Mouse (Mus musculus): ENCODE data around the gene Ppl.

GRCm38 (mm10) chr16:5159248-5159647 lies 27.0 kb upstream of the Ppl start:
- TF ChIP-seq POLR2A (IDR thresholded peaks at IDR 0.05; ENCODE audit: insufficient read length, low read depth) = no peak
- TF ChIP-seq TCF12 (IDR thresholded peaks at IDR 0.05; ENCODE audit: insufficient read depth, poor library complexity, severe bottlenecking) = peak; percentile 70
- TF ChIP-seq POLR2AphosphoS2 (IDR thresholded peaks at IDR 0.05; ENCODE audit: insufficient read length, low read depth) = no peak
- TF ChIP-seq USF1 (IDR thresholded peaks at IDR 0.05; ENCODE audit: low read depth) = no peak
- no peak for TF ChIP-seq E2F4 (IDR thresholded peaks at IDR 0.05; ENCODE audit: insufficient read depth)
- TF ChIP-seq MAX (IDR thresholded peaks at IDR 0.05; ENCODE audit: low read depth) = no peak
- TF ChIP-seq CEBPB (IDR thresholded peaks at IDR 0.05; ENCODE audit: insufficient read depth, poor library complexity, severe bottlenecking) = no peak
- TF ChIP-seq MYOD1 (IDR thresholded peaks at IDR 0.05; ENCODE audit: control insufficient read depth in 1 of 3, insufficient read length in 2 of 3, low read depth in 2 of 3) = peak; percentile 79 to 94 (median 91)

All from myocyte (in vitro differentiated cells).